Mouse (Mus musculus): Measurements from ENCODE around the gene Ada. TPM values are rescaled to one million over a fixed set of nuclear protein-coding genes. Genes with fewer than 3 reads are reported as not detected.

Gene Ada
- polyA plus RNA-seq, 1 experiment from 2014 or later = 4.6 TPM

GRCm38 (mm10) chr2:163710000-163710399 lies 40.0 kb downstream of the Ada start:
- no peaks in the 10 kb centered on the region for H3K27me3 ChIP-seq
- H3K4me1 ChIP-seq (replicated peaks) = peaks cover 7% of the 10 kb centered on the region
- 0 out of 2 replicates have a peak, but pooled peaks cover 6% of the 10 kb centered on the region for H3K36me3 ChIP-seq
- no peak overlapping the region for H3K4me3 ChIP-seq (replicated peaks)
- H3K27ac ChIP-seq = no peak overlapping the region
- H3K9ac ChIP-seq (replicated peaks) = no peak overlapping the region
- ATAC-seq = no peak
- WGBS = 93% methylated on average over 9 of the region's 9 CpGs
- H3K9me3 ChIP-seq = no peaks in the 10 kb centered on the region
- H3K4me2 ChIP-seq (replicated peaks) = no peak overlapping the region

GRCm38 (mm10) chr2:163708763-163709250 lies 41.2 kb downstream of the Ada start:
- Histone ChIP-seq H3K4me3 (replicated peaks) (no peak overlapping the region), H3K9ac (replicated peaks) (peak overlapping the region; percentile 40; the same call in 1 of the 2 replicates), H3K27me3 (no peaks in the 10 kb centered on the region), H3K9me3 (no peaks in the 10 kb centered on the region), H3K27ac (no peak overlapping the region), H3K4me2 (replicated peaks) (no peak overlapping the region), H3K4me1 (replicated peaks) (peaks cover 7% of the 10 kb centered on the region), H3K36me3 (0 out of 2 replicates have a peak, but pooled peaks cover 7% of the 10 kb centered on the region)
- ATAC-seq = no peak
- 51% methylated on average over 6 of the region's 6 CpGs for WGBS

- WGBS = 89% methylated on average over 5 of the region's 5 CpGs
Measured at GRCm38 (mm10) chr2:163708321-163708720, 41.7 kb downstream of the Ada start.

GRCm38 (mm10) chr2:163703599-163704260 lies 46.3 kb downstream of the Ada start:
- Histone ChIP-seq H3K4me2 (replicated peaks) (no peak overlapping the region), H3K27me3 (no peaks in the 10 kb centered on the region)
- WGBS = 91% methylated on average over 5 of the region's 5 CpGs

More at GRCm38 (mm10) chr2:163708321-163708720, 41.7 kb downstream of the Ada start:
- H3K9ac ChIP-seq (replicated peaks) = no peak overlapping the region
- no peak overlapping the region for H3K4me3 ChIP-seq (replicated peaks)
- no peak overlapping the region for H3K27ac ChIP-seq
- H3K36me3 ChIP-seq = 0 out of 2 replicates have a peak, but pooled peaks cover 7% of the 10 kb centered on the region
- peaks cover 8% of the 10 kb centered on the region for H3K4me1 ChIP-seq (replicated peaks)
- ATAC-seq = no peak
- no peaks in the 10 kb centered on the region for H3K9me3 ChIP-seq
- no peaks in the 10 kb centered on the region for H3K27me3 ChIP-seq
- no peak overlapping the region for H3K4me2 ChIP-seq (replicated peaks)

GRCm38 (mm10) chr2:163702921-163703320 lies 47.1 kb downstream of the Ada start:
- H3K27me3 ChIP-seq = no peaks in the 10 kb centered on the region
- 83% methylated on average over 5 of the region's 5 CpGs for WGBS
- no peak overlapping the region for H3K9ac ChIP-seq (replicated peaks)
- H3K36me3 ChIP-seq = 0 out of 2 replicates have a peak, but pooled peaks cover 7% of the 10 kb centered on the region
- H3K27ac ChIP-seq = no peak overlapping the region
- H3K9me3 ChIP-seq = no peaks in the 10 kb centered on the region
- 0 out of 2 replicates have a peak, but pooled peaks cover 5% of the 10 kb centered on the region for H3K4me1 ChIP-seq (replicated peaks)
- ATAC-seq = no peak
- no peak overlapping the region for H3K4me3 ChIP-seq (replicated peaks)
- no peak overlapping the region for H3K4me2 ChIP-seq (replicated peaks)

More at GRCm38 (mm10) chr2:163703599-163704260, 46.3 kb downstream of the Ada start:
- Histone ChIP-seq H3K4me3 (replicated peaks) (no peak overlapping the region), H3K9ac (replicated peaks) (no peak overlapping the region), H3K36me3 (0 out of 2 replicates have a peak, but pooled peaks cover 7% of the 10 kb centered on the region), H3K27ac (no peak overlapping the region), H3K9me3 (no peaks in the 10 kb centered on the region), H3K4me1 (replicated peaks) (peaks cover 6% of the 10 kb centered on the region)
- no peak for ATAC-seq

- Histone ChIP-seq H3K27ac (no peak overlapping the region), H3K4me3 (replicated peaks) (no peak overlapping the region), H3K27me3 (no peaks in the 10 kb centered on the region), H3K4me2 (replicated peaks) (no peak overlapping the region), H3K9me3 (no peaks in the 10 kb centered on the region), H3K4me1 (replicated peaks) (0 out of 2 replicates have a peak, but pooled peaks cover 5% of the 10 kb centered on the region), H3K9ac (replicated peaks) (no peak overlapping the region), H3K36me3 (0 out of 2 replicates have a peak, but pooled peaks cover 7% of the 10 kb centered on the region)
- no peak for ATAC-seq
- WGBS = 77% methylated on average over 7 of the region's 7 CpGs
Measured at GRCm38 (mm10) chr2:163702431-163702830, 47.6 kb downstream of the Ada start.

- no peak overlapping the region for H3K4me3 ChIP-seq (replicated peaks)
- 89% methylated on average over 11 of the region's 11 CpGs for WGBS
Measured at GRCm38 (mm10) chr2:163699078-163699780, 50.8 kb downstream of the Ada start.

GRCm38 (mm10) chr2:163697764-163698480 lies 52.1 kb downstream of the Ada start:
- Histone ChIP-seq H3K9me3 (no peaks in the 10 kb centered on the region), H3K4me2 (replicated peaks) (no peak overlapping the region), H3K4me3 (replicated peaks) (no peak overlapping the region), H3K4me1 (replicated peaks) (peaks cover 22% of the 10 kb centered on the region), H3K27me3 (no peaks in the 10 kb centered on the region), H3K27ac (no peak overlapping the region), H3K36me3 (no peaks in the 10 kb centered on the region), H3K9ac (replicated peaks) (no peak overlapping the region)
- ATAC-seq = no peak
- WGBS = 63% methylated on average over 16 of the region's 16 CpGs

More at GRCm38 (mm10) chr2:163699078-163699780, 50.8 kb downstream of the Ada start:
- Histone ChIP-seq H3K36me3 (no peaks in the 10 kb centered on the region), H3K27ac (no peak overlapping the region), H3K27me3 (no peaks in the 10 kb centered on the region), H3K9ac (replicated peaks) (no peak overlapping the region), H3K4me2 (replicated peaks) (no peak overlapping the region), H3K9me3 (no peaks in the 10 kb centered on the region), H3K4me1 (replicated peaks) (peaks cover 17% of the 10 kb centered on the region)
- ATAC-seq = no peak

GRCm38 (mm10) chr2:163696763-163697162 lies 53.3 kb downstream of the Ada start:
- Histone ChIP-seq H3K9me3 (no peaks in the 10 kb centered on the region), H3K9ac (replicated peaks) (no peak overlapping the region), H3K27ac (no peak overlapping the region), H3K4me2 (replicated peaks) (no peak overlapping the region), H3K4me3 (replicated peaks) (no peak overlapping the region), H3K27me3 (no peaks in the 10 kb centered on the region), H3K4me1 (replicated peaks) (peaks cover 22% of the 10 kb centered on the region), H3K36me3 (no peaks in the 10 kb centered on the region)
- 31% methylated on average over 2 of the region's 2 CpGs for WGBS
- ATAC-seq = no peak

GRCm38 (mm10) chr2:163693716-163694314 lies 56.2 kb downstream of the Ada start:
- no peak for ATAC-seq
- Histone ChIP-seq H3K36me3 (no peaks in the 10 kb centered on the region), H3K9me3 (no peaks in the 10 kb centered on the region), H3K9ac (replicated peaks) (no peak overlapping the region), H3K4me1 (replicated peaks) (peaks cover 46% of the 10 kb centered on the region), H3K4me3 (replicated peaks) (no peak overlapping the region), H3K27ac (no peak overlapping the region), H3K27me3 (no peaks in the 10 kb centered on the region), H3K4me2 (replicated peaks) (no peak overlapping the region)
- WGBS = 76% methylated on average over 9 of the region's 9 CpGs

- Histone ChIP-seq H3K9ac (replicated peaks) (no peak overlapping the region), H3K27ac (no peak overlapping the region), H3K4me3 (replicated peaks) (no peak overlapping the region), H3K36me3 (no peaks in the 10 kb centered on the region), H3K4me2 (replicated peaks) (no peak overlapping the region), H3K9me3 (no peaks in the 10 kb centered on the region), H3K27me3 (no peaks in the 10 kb centered on the region), H3K4me1 (replicated peaks) (peaks cover 44% of the 10 kb centered on the region)
- ATAC-seq = no peak
- WGBS = 88% methylated on average over 3 of the region's 3 CpGs
Measured at GRCm38 (mm10) chr2:163692873-163693612, 57.0 kb downstream of the Ada start.

Measured in midbrain, embryonic 13.5 days (tissue).